Mouse (Mus musculus) activated CD4-positive, CD25-positive, alpha-beta regulatory T cell, adult 9 weeks (primary cell): ENCODE results near the gene Cyp2d34. TPM values are rescaled to one million over a fixed set of nuclear protein-coding genes. Genes with fewer than 3 reads are reported as not detected.

Experiments
- polyA plus RNA-seq: library from polyadenylated mRNA; unstranded; fragments of 100-300 nt; shearing (Covaris generic); gene quantifications from one replicate; pipeline ENCODE4 v1.2.1, GENCODE M21; 2017

Cyp2d34 gene
- polyA plus RNA-seq = not detected

DNA sequence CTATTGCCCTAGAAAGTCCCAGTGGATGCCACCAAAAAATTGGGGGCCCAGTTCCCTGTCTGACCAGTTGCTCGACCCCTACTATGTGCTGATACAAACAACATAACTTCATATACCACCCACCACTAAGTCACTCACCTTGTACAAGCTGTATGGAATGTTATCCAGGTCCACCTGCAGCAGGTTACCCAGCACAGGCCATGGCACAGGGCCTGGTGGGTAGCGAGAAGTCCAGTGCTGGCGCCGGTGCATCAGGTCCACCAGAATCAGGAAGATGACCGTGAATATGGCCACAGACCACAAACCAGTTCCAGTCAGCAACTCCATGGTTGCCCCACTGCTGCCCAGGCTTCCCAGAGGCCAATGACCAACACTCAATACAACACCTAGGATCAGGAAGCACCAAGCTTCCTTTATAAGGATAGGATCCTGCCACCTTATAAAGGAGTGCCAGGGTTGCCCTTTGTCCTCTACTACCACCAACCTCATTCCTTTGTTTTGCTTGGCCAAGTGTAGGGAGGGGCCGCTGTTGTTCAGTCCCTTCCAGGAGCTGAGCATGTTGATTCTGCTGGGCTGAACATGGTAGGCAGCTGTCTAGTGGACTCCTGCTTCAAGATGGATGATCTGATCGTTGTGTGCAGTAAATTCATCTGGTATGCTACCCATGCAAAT lies at the start of gene Cyp2d34:
Gene Cyp2d34, minus strand, starts transcription at position 416 of the 672 bp plus-strand sequence.

Other genes with a start within 250 kb of the Cyp2d34 start
- 7.4 TPM for gene Cyp2d22, start 240.7 kb downstream of the Cyp2d34 start, polyA plus RNA-seq
- not detected for gene Cyp2d11, start 226.9 kb downstream of the Cyp2d34 start, polyA plus RNA-seq
- not detected for gene Cyp2d10, start 213.8 kb downstream of the Cyp2d34 start, polyA plus RNA-seq
- not detected for gene Cyp2d9, start 187.5 kb downstream of the Cyp2d34 start, polyA plus RNA-seq
- not detected for gene Cyp2d12, start 65.9 kb downstream of the Cyp2d34 start, polyA plus RNA-seq
- gene Cyp2d40, start 143.2 kb upstream of the Cyp2d34 start, polyA plus RNA-seq = not detected
- not detected for gene Cyp2d26, start 173.3 kb upstream of the Cyp2d34 start, polyA plus RNA-seq